Mouse (Mus musculus) kidney, postnatal 10 days (tissue): ENCODE results near the gene Nfu1.
A peak's percentile ranks its signal among the peaks of the same experiment; 100 is the strongest.
"Not testable (repeated sequence)": the region's sequence is repeated elsewhere in the genome, so short reads cannot be mapped to it uniquely, and the experiment has no call there.

Experiments
- DNase-seq: peaks from one replicate; pipeline ENCODE4 v3.0.0; 2021; ENCODE audit warnings: mixed read lengths

Gene Nfu1

GRCm38 (mm10) chr6:87026980-87027379, 17.9 kb downstream of the Nfu1 start:
- no peak for DNase-seq

DNA sequence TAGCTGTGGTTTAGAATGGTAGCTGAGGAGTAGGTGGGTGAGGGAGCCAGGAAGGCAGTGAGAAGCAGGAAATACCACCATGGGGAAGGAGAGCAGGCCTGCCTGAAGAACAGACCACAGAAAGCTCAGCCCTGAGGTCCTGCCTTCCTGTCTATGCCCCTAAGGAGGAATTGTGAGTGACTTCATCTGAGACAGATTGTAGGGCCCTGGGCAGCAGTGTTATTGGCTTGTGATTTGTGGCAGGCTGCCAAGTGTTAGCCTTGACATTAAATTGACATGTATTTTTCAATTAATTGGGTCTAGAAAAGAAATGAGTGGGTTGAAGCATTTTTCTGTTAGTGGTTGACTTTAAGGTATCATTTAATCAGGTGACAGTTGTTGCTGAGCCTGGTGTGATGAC, 19.8 kb downstream of the Nfu1 start:
- DNase-seq: no peak

DNA sequence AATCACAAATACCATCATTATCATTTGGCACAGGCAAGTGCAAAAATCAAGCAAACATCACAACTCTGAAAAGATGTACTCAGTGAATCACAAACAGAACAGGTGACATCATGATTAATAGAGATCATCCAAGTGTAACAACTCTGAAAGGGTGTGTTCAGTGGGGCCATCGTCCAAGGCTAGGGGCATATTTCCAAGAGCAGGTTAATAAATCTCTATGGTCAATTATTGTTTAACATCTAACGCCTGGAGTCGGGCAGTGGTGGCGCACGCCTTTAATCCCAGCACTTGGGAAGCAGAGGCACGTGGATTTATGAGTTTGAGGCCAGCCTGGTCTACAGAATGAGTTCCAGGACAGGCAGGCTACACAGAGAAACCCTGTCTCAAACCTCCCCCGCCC, 22.3 kb downstream of the Nfu1 start:
- DNase-seq: peak; percentile 34

DNA sequence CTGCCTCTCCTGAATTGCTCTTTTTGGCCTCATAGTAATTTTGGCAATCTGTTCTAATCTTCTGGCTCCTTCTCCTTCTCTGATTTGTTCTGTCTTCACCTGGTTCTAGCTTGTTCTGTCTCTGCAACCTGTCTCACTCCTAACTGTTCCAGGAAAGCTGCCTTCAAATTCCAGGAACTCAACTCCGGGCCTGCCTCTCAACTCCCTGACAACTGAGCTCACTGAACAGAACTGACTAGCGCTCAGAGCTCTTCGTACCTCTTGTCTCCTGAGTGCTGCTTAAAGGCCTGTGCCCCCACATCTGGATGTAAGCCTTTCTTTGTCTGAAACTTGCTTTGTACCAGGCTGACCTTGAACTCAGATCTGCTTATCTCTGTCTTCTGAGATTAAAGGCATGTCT, 23.4 kb downstream of the Nfu1 start:
- no peak for DNase-seq

DNA sequence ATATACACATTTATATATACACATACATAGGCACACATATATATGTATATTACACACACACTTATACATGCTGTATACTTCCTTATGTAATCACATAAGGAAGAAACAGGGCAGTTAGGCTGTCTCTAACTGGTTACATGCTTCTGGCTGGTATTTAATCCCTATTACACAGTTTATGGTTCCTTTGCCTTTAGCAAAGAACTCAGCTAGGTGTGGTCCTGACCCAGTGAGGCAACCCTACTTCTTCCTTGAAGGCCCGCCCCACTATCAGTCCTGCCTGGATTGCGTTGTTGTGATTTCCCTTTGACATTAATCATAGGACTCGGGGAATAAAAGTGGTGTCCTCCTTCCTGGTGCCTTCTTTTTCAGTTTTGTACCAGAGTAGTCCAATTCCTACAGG, 25.4 kb downstream of the Nfu1 start:
- DNase-seq: no peak

- no peak for DNase-seq
Measured at GRCm38 (mm10) chr6:87037826-87038620, 29.0 kb downstream of the Nfu1 start.

DNA sequence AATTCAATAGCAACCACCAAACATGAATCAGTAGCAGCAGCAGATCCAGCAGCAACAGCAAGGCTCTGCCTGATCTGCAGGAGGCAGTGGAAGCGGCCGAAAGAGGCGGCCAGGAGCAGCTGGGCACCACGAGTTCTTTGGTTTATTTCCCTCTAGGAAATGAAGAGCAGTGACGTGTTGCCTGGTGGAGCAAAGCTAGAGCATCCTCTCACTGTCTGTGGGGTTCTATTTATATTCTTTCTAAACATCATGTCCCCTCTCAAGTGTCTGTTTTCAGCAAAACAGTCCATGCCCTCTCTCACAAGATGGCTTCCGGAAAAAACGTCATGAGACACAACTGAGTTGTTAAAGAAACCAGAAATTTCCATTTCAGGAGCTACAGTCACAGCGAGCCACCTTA, 30.1 kb downstream of the Nfu1 start:
- no peak for DNase-seq

DNA sequence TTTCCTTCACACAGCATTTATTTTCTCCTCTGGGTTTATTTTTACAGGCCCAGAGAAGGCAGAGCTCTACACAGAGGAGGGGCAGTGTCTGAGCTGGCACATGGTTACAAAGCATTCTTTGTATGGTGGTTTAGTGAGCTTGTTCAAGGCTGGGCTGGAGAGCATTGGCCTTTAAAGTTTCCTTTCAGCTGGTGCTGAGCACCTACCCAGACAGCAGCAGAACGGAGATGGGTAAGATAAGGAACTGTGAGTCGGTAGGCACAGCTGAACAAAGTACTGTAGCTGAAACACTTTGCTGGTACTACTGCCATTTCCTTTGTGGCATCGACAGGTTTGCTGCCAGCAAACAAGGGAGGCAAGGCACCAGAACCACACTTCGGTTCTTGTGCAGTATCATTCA, 31.9 kb downstream of the Nfu1 start:
- DNase-seq: no peak

- no peak for DNase-seq
Measured at GRCm38 (mm10) chr6:87041431-87041830, 32.4 kb downstream of the Nfu1 start.

GRCm38 (mm10) chr6:87042004-87042336, 32.9 kb downstream of the Nfu1 start:
- DNase-seq: no peak

GRCm38 (mm10) chr6:87042337-87043130, 33.5 kb downstream of the Nfu1 start, which contains the start of gene Gfpt1:
Gene Gfpt1 (plus strand): TSS chr6:87042846.
- DNase-seq: peak; percentile 98

- DNase-seq: no peak
Measured at GRCm38 (mm10) chr6:87043131-87043516, 34.1 kb downstream of the Nfu1 start.

DNA sequence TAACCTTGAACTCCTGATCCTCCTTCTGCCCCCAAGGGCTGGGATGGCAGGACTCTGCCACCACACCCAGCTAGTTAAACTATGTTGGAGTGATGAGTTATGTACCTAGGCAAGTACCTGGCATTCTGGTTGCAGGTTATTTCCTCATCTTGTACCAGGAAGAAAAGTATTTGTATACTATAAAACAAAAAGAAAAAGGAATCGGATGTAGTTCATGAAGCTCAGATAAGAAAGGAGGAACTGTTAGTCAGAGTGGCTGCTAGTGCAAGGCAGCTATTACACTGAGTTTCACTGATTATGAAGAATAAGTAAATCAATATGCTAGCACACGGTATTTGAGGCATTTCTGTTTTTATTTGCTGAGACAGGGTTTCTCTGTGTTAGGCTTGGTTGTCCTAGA, 35.9 kb downstream of the Nfu1 start:
- DNase-seq: no peak

DNA sequence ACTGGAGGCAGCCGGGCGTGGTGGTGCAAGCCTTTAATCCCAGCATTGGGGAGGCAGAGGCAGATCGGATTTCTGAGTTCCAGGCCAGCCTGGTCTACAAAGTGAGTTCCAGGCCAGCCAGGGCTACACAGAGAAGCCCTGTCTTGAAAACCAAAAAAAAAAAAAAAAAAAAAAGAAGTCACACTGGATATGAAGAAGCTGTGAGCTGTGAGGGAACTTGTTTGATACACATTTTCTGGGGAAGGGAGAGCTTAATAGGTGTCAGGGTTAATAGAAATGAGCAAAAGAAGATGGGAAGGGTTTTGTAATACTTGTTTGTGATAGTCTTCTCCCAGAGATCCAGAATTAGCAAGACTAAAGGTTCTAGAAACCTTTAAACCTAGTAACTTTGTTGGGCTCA, 36.5 kb downstream of the Nfu1 start:
- no peak for DNase-seq

DNA sequence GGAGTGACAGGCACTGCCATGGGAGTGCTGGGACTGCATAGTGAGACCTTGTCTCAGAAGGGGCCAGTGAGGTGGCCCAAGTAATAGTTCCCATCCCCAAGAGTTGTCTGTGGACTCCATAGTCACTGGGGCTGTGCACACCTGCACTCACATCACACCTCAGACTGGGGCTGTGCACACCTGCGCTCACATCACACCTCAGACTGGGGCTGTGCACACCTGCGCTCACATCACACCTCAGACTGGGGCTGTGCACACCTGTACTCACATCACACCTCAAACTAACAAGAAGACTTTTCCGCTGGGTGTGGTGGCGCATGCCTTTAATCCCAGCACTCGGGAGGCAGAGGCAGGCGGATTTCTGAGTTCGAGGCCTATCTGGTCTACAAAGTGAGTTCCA, 39.7 kb downstream of the Nfu1 start:
- DNase-seq: not testable (repeated sequence)

GRCm38 (mm10) chr6:87051886-87052425, 42.9 kb downstream of the Nfu1 start:
- DNase-seq: no peak

DNA sequence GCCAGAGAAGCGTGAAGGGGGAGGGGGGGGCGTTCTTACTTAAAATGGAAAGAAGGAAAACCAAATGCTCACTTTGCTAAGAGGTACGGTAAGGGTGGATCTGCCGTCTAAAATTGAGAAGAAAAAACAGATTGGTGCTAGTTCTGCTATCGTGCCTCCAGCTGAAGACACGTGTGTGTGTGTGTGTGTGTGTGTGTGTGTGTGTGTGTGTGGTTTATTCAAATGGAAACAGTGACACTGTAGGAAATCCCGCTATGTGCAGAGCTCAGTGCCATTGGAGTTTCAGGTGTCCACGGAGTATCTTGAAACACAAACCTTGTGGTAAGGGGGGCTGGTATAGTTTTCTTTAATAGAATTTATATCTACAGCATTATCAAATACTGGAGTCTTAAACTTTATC, 45.2 kb downstream of the Nfu1 start:
- no peak for DNase-seq

- DNase-seq: no peak
Measured at GRCm38 (mm10) chr6:87059754-87060153, 50.7 kb downstream of the Nfu1 start.

DNA sequence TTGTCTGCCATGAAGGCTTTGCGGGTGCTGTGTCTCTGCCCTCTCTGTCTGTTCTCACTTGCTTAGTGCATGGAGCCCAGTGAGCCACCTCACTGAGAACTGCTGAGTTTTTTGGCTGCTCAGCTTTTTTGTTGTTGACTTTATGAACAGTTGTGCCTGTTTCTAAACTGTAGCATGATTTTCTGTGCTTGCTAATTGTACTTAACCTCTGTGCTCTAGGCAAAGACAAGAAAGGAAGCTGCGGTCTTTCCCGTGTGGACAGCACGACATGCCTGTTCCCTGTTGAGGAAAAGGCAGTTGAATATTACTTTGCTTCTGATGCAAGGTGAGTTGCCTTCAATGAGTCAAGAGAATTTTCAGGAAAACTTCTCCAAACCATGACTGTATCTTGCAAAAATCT, 54.5 kb downstream of the Nfu1 start:
- no peak for DNase-seq

DNA sequence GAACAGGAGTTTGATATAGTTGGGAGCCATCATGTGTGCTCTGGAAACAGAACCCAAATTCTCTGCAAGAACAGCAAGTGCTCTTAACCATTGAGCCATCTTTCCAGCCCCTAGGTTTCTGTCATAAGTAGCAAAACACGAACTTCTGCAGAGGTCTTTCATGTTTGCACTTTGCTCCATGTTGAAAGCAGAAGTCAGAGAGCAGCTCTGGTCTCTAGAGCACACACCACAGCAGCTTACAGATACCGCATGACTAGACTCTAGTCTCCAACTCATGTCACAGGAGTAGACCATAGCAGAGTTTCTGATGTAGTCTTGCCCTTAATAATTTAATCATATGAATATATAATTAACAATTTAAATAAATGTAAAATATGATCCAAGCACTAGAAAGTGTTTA, 59.2 kb downstream of the Nfu1 start:
- no peak for DNase-seq

DNA sequence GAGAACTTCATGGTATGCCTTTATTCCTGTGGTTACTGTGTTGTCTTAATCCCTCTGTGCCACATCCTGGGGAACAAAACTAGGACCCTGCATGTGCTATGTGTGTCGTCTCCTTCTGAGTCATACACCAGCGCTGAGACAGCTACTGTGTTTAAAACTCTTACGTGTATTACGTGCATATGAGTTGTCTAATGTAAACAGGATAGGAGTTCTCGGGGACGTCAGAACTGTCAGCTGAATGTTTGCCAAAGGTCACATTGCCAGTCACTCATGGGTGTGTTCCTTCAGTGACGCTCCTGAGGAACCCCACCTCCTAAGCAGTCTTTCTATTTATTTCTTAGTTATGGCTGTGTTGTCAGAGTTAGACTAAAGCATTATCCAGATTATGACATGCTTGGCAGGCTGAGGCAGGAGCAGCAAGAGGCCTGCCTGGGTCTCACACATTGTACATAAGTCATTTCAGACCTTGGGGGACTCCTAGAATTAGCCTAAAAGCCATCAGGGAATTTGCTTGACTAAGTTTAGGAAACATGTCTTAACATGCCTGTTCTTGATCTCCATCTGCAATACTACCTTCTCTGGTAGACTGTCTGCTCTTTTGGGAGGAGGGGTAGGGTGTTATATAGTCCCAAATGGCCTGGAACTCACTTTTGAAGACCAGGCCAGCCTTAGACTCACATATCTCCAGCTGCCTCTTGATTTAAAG, 60.3 kb downstream of the Nfu1 start:
- DNase-seq: no peak

DNA sequence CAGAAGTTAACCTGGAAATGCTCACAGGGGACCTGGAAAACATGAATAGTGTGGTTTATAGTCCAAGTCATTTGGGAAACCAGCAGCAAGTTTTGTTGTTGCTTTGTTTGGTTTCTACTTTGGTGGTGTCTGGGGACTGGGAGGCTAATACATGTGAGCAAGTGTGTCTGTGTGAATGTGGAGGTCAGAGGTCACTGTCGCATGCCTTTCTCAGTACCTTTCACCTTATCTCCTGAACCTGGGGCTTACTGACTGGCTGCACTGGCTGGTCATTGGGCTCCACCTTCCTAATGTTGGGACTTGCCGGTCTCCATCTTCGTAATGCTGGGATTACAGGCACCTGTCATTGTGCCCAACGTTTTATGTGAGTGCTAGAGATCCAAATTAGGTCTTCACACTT, 61.6 kb downstream of the Nfu1 start:
- DNase-seq: no peak

DNA sequence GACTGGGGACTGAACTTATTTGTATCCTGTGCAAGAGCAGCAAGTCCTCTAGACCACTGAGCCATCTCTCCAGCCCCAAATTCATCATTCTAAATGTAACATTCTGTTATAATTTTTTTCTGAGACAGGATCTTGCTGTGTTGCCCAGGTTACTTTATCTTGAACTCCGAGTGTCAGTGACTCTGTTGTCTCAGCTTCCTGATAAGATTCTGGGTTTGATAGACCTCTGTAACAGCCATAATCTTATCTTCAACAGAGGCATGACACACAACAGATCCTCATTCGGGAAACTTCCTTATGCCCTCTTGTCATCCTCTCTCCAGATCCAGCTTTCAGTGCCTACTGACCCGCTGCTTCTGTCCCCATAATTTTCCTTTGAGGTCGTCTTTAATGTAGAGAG, 63.7 kb downstream of the Nfu1 start:
- no peak for DNase-seq
